8 mouse cellular contexts compared by ENCODE assay signal in the genomic region with DNA sequence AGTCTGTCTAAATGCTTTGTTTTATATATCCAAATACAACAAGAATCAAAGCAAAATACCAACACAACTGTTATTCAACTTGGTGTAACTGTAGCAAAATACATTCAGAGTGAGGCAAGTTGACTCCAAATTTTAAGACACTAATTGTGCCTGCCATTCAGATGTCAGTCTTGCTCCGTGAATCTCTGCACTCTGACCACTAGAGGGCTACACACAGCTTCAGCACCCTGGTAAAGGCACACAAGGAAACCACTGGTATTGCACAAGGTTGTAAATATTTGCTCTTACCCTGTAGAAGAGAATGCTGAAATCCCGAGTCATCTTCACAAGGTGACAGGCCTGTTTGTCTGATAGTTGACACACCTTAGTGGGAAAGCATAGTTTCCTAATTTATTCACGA. TPM values are rescaled to one million over a fixed set of nuclear protein-coding genes. Genes with fewer than 3 reads are reported as not detected.
DNase-seq lines count a peak whose midpoint lies in the region; ATAC-seq lines count a peak whose summit lies in the region.
"Had no signal": no experiment of that assay in that cellular context is flagged by ENCODE, and none has a peak within 500 bp of the region (broad histone marks: within the 10 kb centered on the region; RNA-seq: fewer than 3 reads in every experiment).

No protein-coding gene starts in this region.

- peaks cover 12% of the 10 kb centered on the region for H3K36me3 ChIP-seq in forebrain, embryonic 10.5 days (replicated peaks)
- H3K36me3 ChIP-seq in kidney, embryonic 16.5 days (ENCODE audit: insufficient read depth, low read length), result peaks cover 6% of the 10 kb centered on the region; the same call in 1 of the 2 replicates
- H3K36me3 ChIP-seq in midbrain, embryonic 11.5 days (ENCODE audit: control insufficient read depth, insufficient read depth, low read length), result no peaks in the 10 kb centered on the region
- H3K36me3 ChIP-seq: limb, embryonic 12.5 days had no signal

- H3K9me3 ChIP-seq in forebrain, embryonic 10.5 days, result no peaks in the 10 kb centered on the region
- H3K9me3 ChIP-seq in kidney, embryonic 16.5 days (ENCODE audit: low read length), result no peaks in the 10 kb centered on the region
- H3K9me3 ChIP-seq in midbrain, embryonic 11.5 days (ENCODE audit: control insufficient read depth, low read length), result no peaks in the 10 kb centered on the region
- H3K9me3 ChIP-seq: limb, embryonic 12.5 days had no signal

- peak; percentile 26 for DNase-seq in thymus, postnatal 14 days
- DNase-seq in thymus, postnatal 36 days, result no peak
- peak; percentile 1 for DNase-seq in adrenal gland, adult 8-10 months
- DNase-seq in forebrain, embryonic 10.5 days (ENCODE audit: extremely low spot score, low spot score), result peak; percentile 27
- no peak for DNase-seq in midbrain, embryonic 11.5 days (ENCODE audit: low spot score, missing footprints)
- DNase-seq in right cerebral cortex, postnatal 4 days, result no peak

- peak; percentile 63; the same call in 1 of the 2 replicates for ATAC-seq in kidney, embryonic 16.5 days (ENCODE audit: low FRiP score, low TSS enrichment)
- peak; percentile 79 for ATAC-seq in midbrain, embryonic 11.5 days (ENCODE audit: low FRiP score)

- no peak overlapping the region for H3K4me2 ChIP-seq in kidney, embryonic 16.5 days (replicated peaks; ENCODE audit: low read depth, low read length)
- no peak overlapping the region for H3K4me2 ChIP-seq in midbrain, embryonic 11.5 days
- H3K4me2 ChIP-seq: limb, embryonic 12.5 days had no signal

- H3K9ac ChIP-seq in kidney, embryonic 16.5 days (replicated peaks; ENCODE audit: low read length), result no peak overlapping the region
- no peak overlapping the region for H3K9ac ChIP-seq in midbrain, embryonic 11.5 days (ENCODE audit: low read length)
- H3K9ac ChIP-seq: limb, embryonic 12.5 days had no signal

- no peak overlapping the region for H3K27ac ChIP-seq in forebrain, embryonic 10.5 days
- H3K27ac ChIP-seq in kidney, embryonic 16.5 days (ENCODE audit: low read length), result no peak overlapping the region
- H3K27ac ChIP-seq in midbrain, embryonic 11.5 days (ENCODE audit: low read depth, low read length), result no peak overlapping the region
- H3K27ac ChIP-seq: limb, embryonic 12.5 days had no signal

- H3K4me3 ChIP-seq in forebrain, embryonic 10.5 days, result no peak overlapping the region
- H3K4me3 ChIP-seq in kidney, embryonic 16.5 days (ENCODE audit: low read length), result no peak overlapping the region
- no peak overlapping the region for H3K4me3 ChIP-seq in midbrain, embryonic 11.5 days (ENCODE audit: low read depth, low read length)
- H3K4me3 ChIP-seq: limb, embryonic 12.5 days had no signal

- no peaks in the 10 kb centered on the region for H3K27me3 ChIP-seq in forebrain, embryonic 10.5 days (ENCODE audit: poor library complexity, severe bottlenecking)
- no peaks in the 10 kb centered on the region for H3K27me3 ChIP-seq in kidney, embryonic 16.5 days (ENCODE audit: insufficient read depth, low read length)
- H3K27me3 ChIP-seq in midbrain, embryonic 11.5 days (ENCODE audit: control insufficient read depth, insufficient read depth, low read length), result no peaks in the 10 kb centered on the region
- H3K27me3 ChIP-seq: limb, embryonic 12.5 days had no signal

- H3K4me1 ChIP-seq in forebrain, embryonic 10.5 days, result no peaks in the 10 kb centered on the region
- no peaks in the 10 kb centered on the region for H3K4me1 ChIP-seq in kidney, embryonic 16.5 days (ENCODE audit: insufficient read depth, low read length)
- no peaks in the 10 kb centered on the region for H3K4me1 ChIP-seq in midbrain, embryonic 11.5 days (ENCODE audit: control insufficient read depth, insufficient read depth, low read length)
- H3K4me1 ChIP-seq: limb, embryonic 12.5 days had no signal

- WGBS in forebrain, embryonic 10.5 days, result 38% methylated on average over 3 of the region's 3 CpGs
- WGBS in kidney, embryonic 16.5 days, result 40% methylated on average over 3 of the region's 3 CpGs
- 44% methylated on average over 3 of the region's 3 CpGs for WGBS in midbrain, embryonic 11.5 days

RNA-seq across cellular contexts. Expression of a gene that starts 31.8 kb away (rescaled TPM):
- total RNA-seq in adrenal gland, adult 8-10 months (2022), result 1 to 10 TPM in 1 of 4 experiments, under 1 TPM in 3; 0.26 to 2.3 (median 0.48) TPM
- 25.9 and 27.9 TPM in 2 replicates for polyA plus RNA-seq in forebrain, embryonic 10.5 days (2016; fragmentation: Nextera tagmentation; extraction: Ambion mirVana)
- polyA plus RNA-seq in kidney, embryonic 16.5 days (2015; fragmentation: Nextera tagmentation; extraction: Ambion mirVana), result 28.5 and 34.8 TPM in 2 replicates
- polyA plus RNA-seq in midbrain, embryonic 11.5 days (2014; fragmentation: Nextera tagmentation; extraction: Ambion mirVana), result 25.5 and 27.5 TPM in 2 replicates

Comparison
In these comparisons a context has a peak if more than half of its experiments do, and no peak if none do; other contexts are left out.
1. DNase-seq: peak in thymus, postnatal 14 days (single experiment), adrenal gland, adult 8-10 months (single experiment) and forebrain, embryonic 10.5 days (single experiment); none in thymus, postnatal 36 days (0 of 2), midbrain, embryonic 11.5 days (single experiment) and right cerebral cortex, postnatal 4 days (single experiment).